ENCODE assay signal across 9 mouse cellular contexts in genomic region chr1:134747236-134748174, GRCm38 (mm10).
A peak's percentile ranks its signal among the peaks of the same experiment; 100 is the strongest.
DNase-seq lines count a peak whose midpoint lies in the region; ATAC-seq and TF ChIP-seq lines count a peak whose summit lies in the region.
"Had no signal": no experiment of that assay in that cellular context is flagged by ENCODE, and none has a peak within 500 bp of the region (broad histone marks: within the 10 kb centered on the region; RNA-seq: fewer than 3 reads in every experiment).

No protein-coding gene starts in this region.

- ATAC-seq in midbrain, embryonic 14.5 days (ENCODE audit: low FRiP score, low TSS enrichment), result no peak
- no peak for ATAC-seq in intestine, embryonic 14.5 days (replicated peaks; ENCODE audit: low FRiP score, low TSS enrichment, low read depth)
- no peak; the same call in 1 of the 2 replicates for ATAC-seq in lung, embryonic 16.5 days (ENCODE audit: low read depth)

- H3K9me3 ChIP-seq in midbrain, embryonic 10.5 days (replicated peaks), result no peaks in the 10 kb centered on the region
- H3K9me3 ChIP-seq in midbrain, embryonic 14.5 days (ENCODE audit: control insufficient read depth, low read length), result no peaks in the 10 kb centered on the region
- H3K9me3 ChIP-seq in intestine, embryonic 14.5 days (ENCODE audit: control insufficient read depth, low read length), result no peaks in the 10 kb centered on the region
- no peaks in the 10 kb centered on the region for H3K9me3 ChIP-seq in lung, embryonic 16.5 days (ENCODE audit: control insufficient read depth, low read length)

- no peak for TF ChIP-seq POLR2A in spleen, adult 2 months (IDR thresholded peaks at IDR 0.05; ENCODE audit: low read depth, low read length)

- H3K27ac ChIP-seq in midbrain, embryonic 10.5 days (replicated peaks), result no peak overlapping the region
- no peak overlapping the region for H3K27ac ChIP-seq in midbrain, embryonic 14.5 days (replicated peaks; ENCODE audit: low read depth, low read length)
- no peak overlapping the region for H3K27ac ChIP-seq in intestine, embryonic 14.5 days (ENCODE audit: low read depth)
- no peak overlapping the region for H3K27ac ChIP-seq in lung, embryonic 16.5 days (ENCODE audit: low read length)
- H3K27ac ChIP-seq in spleen, adult 2 months (ENCODE audit: insufficient read depth, low read length), result no peak overlapping the region

- 17% methylated on average over 23 of the region's 23 CpGs for WGBS in midbrain, embryonic 10.5 days
- 22% methylated on average over 23 of the region's 23 CpGs for WGBS in midbrain, embryonic 14.5 days
- WGBS in intestine, embryonic 14.5 days, result 20% methylated on average over 23 of the region's 23 CpGs
- WGBS in lung, embryonic 16.5 days, result 18% methylated on average over 23 of the region's 23 CpGs
- WGBS in spleen, adult 2 months, result 9% methylated on average over 23 of the region's 23 CpGs

- H3K4me3 ChIP-seq in midbrain, embryonic 10.5 days, result 0 out of 2 replicates have a peak overlapping the region, but pooled peaks have one; percentile 20
- no peak overlapping the region for H3K4me3 ChIP-seq in midbrain, embryonic 14.5 days (replicated peaks; ENCODE audit: low read depth, low read length)
- no peak overlapping the region for H3K4me3 ChIP-seq in intestine, embryonic 14.5 days (ENCODE audit: low read depth, low read length)
- no peak overlapping the region for H3K4me3 ChIP-seq in lung, embryonic 16.5 days (ENCODE audit: low read length)
- H3K4me3 ChIP-seq in spleen, adult 2 months (ENCODE audit: extremely low read depth, insufficient read depth, insufficient read length), result peak overlapping the region; percentile 25; the same call in 1 of the 2 replicates
- H3K4me3 ChIP-seq: myocyte had no signal

- no peak overlapping the region for H3K4me2 ChIP-seq in midbrain, embryonic 14.5 days (ENCODE audit: low read length)
- H3K4me2 ChIP-seq in intestine, embryonic 14.5 days (ENCODE audit: low read length), result peak overlapping the region; percentile 21
- peak overlapping the region; percentile 18 for H3K4me2 ChIP-seq in lung, embryonic 16.5 days (ENCODE audit: low read depth, low read length)

- H3K36me3 ChIP-seq in midbrain, embryonic 10.5 days, result peaks cover 39% of the 10 kb centered on the region
- H3K36me3 ChIP-seq in midbrain, embryonic 14.5 days (ENCODE audit: control insufficient read depth, insufficient read depth, low read length), result no peaks in the 10 kb centered on the region
- 0 out of 2 replicates have a peak, but pooled peaks cover 3% of the 10 kb centered on the region for H3K36me3 ChIP-seq in intestine, embryonic 14.5 days (ENCODE audit: control insufficient read depth, insufficient read depth, low read length)
- H3K36me3 ChIP-seq in lung, embryonic 16.5 days (ENCODE audit: control insufficient read depth, insufficient read depth, low read length), result no peaks in the 10 kb centered on the region
- no peaks in the 10 kb centered on the region for H3K36me3 ChIP-seq in spleen, adult 2 months (ENCODE audit: control insufficient read depth, insufficient read depth, low read length)

- TF ChIP-seq CTCF in spleen, adult 2 months (IDR thresholded peaks at IDR 0.05; ENCODE audit: extremely low read depth, insufficient read depth, insufficient read length, insufficient replicate concordance), result no peak

- H3K27me3 ChIP-seq in midbrain, embryonic 10.5 days (ENCODE audit: low read depth, poor library complexity, severe bottlenecking), result peaks cover 23% of the 10 kb centered on the region
- no peaks in the 10 kb centered on the region for H3K27me3 ChIP-seq in midbrain, embryonic 14.5 days (ENCODE audit: control insufficient read depth, insufficient read depth, low read length)
- H3K27me3 ChIP-seq in intestine, embryonic 14.5 days (replicated peaks; ENCODE audit: control insufficient read depth, insufficient read depth, low read length), result no peaks in the 10 kb centered on the region
- no peaks in the 10 kb centered on the region for H3K27me3 ChIP-seq in lung, embryonic 16.5 days (ENCODE audit: control insufficient read depth, insufficient read depth, low read depth, low read length)
- H3K27me3 ChIP-seq in spleen, adult 2 months (ENCODE audit: control insufficient read depth, insufficient read depth, low read length), result no peaks in the 10 kb centered on the region

- DNase-seq in midbrain, embryonic 10.5 days (ENCODE audit: low spot score), result peak; percentile 44
- DNase-seq in midbrain, embryonic 14.5 days, result no peak
- peak; percentile 57 for DNase-seq in embryo, embryonic 11 days
- DNase-seq in intestine, embryonic 14.5 days (ENCODE audit: low spot score), result no peak
- DNase-seq in spleen, adult 2 months (ENCODE audit: low read depth in 1 of 2, low spot score in 2 of 2), result peak; percentile 21 to 69
- DNase-seq in cerebellum, postnatal 4 days (ENCODE audit: low spot score in 2 of 2), result no peak
- DNase-seq in left cerebral cortex, adult 11 months (ENCODE audit: low spot score), result no peak

- H3K4me1 ChIP-seq in midbrain, embryonic 10.5 days, result peaks cover 18% of the 10 kb centered on the region
- no peaks in the 10 kb centered on the region for H3K4me1 ChIP-seq in midbrain, embryonic 14.5 days (ENCODE audit: control insufficient read depth, insufficient read depth, low read length)
- H3K4me1 ChIP-seq in intestine, embryonic 14.5 days (replicated peaks; ENCODE audit: control insufficient read depth, insufficient read depth, low read length), result peaks cover 41% of the 10 kb centered on the region
- peaks cover 7% of the 10 kb centered on the region for H3K4me1 ChIP-seq in lung, embryonic 16.5 days (replicated peaks; ENCODE audit: control insufficient read depth, insufficient read depth, low read length)
- peaks cover 4% of the 10 kb centered on the region for H3K4me1 ChIP-seq in spleen, adult 2 months (ENCODE audit: control insufficient read depth, insufficient read depth, insufficient read length)

- H3K9ac ChIP-seq in midbrain, embryonic 14.5 days (replicated peaks; ENCODE audit: low read length), result no peak overlapping the region
- H3K9ac ChIP-seq in intestine, embryonic 14.5 days (ENCODE audit: low read length), result no peak overlapping the region
- H3K9ac ChIP-seq in lung, embryonic 16.5 days (ENCODE audit: low read length), result no peak overlapping the region

Comparison
In these comparisons a context has a peak if more than half of its experiments do, and no peak if none do; other contexts are left out.
1. DNase-seq: peak in midbrain, embryonic 10.5 days (single experiment), embryo, embryonic 11 days (single experiment) and spleen, adult 2 months (2 of 2); none in midbrain, embryonic 14.5 days (single experiment), intestine, embryonic 14.5 days (single experiment), cerebellum, postnatal 4 days (0 of 2) and left cerebral cortex, adult 11 months (single experiment).
2. H3K4me3 ChIP-seq: peak in midbrain, embryonic 10.5 days (single experiment) and spleen, adult 2 months (single experiment); none in midbrain, embryonic 14.5 days (single experiment), intestine, embryonic 14.5 days (single experiment) and lung, embryonic 16.5 days (single experiment).